Mouse (Mus musculus) colon, adult 2 months (tissue): ENCODE results near the gene Sash1. TPM values are rescaled to one million over a fixed set of nuclear protein-coding genes. Genes with fewer than 3 reads are reported as not detected.

Experiments used
- polyA plus RNA-seq: library from polyadenylated mRNA; depleted of rRNA; stranded (reverse); fragments of >200 nt; gene quantifications from 2 replicates; pipeline ENCODE4 v1.2.3, GENCODE M21; 2012; rRNA removed

Sash1 gene
- polyA plus RNA-seq, result 31.6 and 52.7 TPM in 2 replicates

DNA sequence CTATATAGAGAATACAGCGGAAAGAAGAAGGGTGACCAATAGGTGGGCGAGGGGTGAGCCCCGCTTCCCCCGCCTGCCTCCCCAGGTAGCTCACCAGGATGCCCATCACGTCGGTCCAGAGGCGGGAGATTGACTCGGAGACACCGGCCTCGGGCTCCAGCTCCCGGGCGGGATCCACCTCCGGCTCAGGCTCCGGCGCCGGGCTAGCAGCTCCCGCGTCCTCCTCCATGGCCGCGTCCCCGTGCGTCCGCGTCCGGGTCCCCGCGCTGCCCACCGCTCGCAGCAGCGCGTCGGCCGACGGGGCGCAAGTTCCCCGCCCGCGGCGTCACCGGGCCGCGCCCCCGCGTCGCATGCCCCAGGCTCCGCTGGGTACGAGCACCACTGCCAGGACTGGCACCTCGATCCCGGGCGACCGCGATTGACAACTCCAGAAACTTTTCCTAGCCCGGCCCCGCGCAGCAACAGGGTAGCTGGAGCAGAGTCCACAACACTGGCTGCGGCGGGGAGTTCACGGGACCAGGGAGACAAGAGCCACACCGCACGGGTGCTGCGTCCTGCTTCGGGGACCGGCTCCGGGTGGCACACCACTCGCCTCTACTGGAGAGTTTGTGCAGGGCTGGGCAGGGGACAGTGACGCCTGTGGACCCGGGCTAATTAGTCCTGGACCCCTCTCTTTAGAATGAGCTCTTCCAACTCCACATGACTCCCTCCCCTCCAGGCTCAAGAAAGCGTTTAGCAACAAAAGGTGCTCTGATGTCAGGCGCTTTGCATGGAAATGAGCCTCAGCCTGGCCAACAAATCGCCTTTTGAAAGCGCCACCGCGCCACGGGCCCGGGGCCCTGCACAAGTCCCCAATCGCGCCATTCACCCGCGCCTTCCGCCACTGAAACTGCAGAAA, at the start of gene Sash1:
Sash1 (minus strand) TSS at position 441 of the 898 bp plus-strand sequence.

